Mouse (Mus musculus): ENCODE data around the gene Baiap2.

Baiap2 gene

DNA sequence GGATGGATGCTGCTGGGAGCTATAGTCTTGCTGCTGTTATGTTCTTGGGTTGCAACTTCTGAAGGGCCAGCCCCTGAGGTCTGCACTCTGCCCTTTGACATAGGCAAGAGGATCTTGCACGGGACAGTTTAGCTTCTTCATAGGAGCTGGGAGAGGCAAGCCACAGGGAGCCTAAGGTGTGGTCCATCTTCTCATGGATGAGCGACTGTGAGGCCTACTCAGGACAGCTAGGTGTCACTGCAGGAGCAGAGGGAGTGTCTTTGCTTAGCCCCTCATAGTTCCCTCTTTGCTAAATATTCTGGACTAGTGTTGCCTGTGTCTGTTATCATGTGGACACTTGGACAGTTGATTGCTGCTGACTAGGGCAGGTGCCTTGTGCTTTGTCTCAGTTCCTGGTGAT is 5.3 kb downstream of the Baiap2 start:
- DNase-seq (ENCODE audit: low spot score): no peak

DNA sequence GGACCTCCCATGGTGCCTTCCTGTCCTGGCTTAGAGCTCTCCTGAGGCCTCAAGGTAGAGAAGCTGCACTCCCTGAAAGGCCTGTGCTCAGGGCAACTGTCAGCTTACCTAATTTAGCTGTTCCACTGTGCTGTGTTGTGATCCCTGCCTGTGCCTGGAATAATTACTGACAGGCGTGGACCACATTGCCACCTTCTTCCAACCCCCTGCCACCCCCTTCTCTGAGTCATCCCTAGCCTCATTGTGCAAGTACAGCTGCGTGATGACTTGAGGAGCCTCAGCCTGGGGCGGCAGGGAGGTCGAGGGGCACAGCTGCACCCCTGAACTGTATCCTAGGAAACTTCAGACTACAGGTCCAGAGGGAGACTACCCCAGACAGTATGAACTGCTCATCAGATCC is 5.7 kb downstream of the Baiap2 start:
- DNase-seq (ENCODE audit: low spot score): no peak

DNA sequence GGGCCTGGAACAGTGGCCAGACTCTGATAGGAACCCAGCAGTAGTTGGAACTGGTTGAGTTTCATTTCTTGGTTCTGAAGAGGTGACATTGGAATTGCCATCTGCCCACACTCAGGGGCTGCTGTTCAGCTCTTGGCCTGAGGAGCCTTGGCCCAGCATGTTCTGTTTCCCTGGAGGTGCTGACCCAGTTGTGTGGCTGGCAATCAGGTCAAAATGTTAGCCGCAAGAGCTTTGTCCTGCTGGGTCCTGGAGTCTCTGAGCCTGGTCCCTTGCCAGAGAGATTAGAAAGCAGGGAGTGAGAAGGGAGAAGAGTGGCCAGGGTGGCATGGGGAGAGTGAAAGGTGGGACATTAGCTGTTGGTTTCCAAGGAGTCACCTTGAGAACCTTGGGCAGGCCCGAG is 6.2 kb downstream of the Baiap2 start:
- no peak for DNase-seq (ENCODE audit: low spot score)

DNA sequence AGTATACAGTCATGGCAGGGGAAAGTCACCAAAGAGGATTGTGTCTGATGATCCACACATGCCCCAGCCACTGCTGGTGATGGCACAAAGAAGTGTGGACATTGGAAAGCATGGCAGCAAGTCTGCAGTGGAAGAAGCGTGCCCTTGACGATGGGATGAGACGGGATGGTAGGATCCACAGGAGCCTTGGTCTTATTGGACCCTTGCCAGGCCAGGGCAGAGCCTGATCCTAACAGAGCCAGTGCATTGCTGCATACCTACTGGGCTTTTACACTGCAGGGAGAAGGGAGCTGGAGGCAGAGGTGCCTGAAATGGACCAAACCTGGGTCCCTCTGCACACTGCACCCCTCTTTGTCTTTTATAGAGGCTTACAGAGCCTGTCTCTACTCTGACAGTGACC is 8.0 kb downstream of the Baiap2 start:
- DNase-seq (ENCODE audit: low spot score): no peak

DNA sequence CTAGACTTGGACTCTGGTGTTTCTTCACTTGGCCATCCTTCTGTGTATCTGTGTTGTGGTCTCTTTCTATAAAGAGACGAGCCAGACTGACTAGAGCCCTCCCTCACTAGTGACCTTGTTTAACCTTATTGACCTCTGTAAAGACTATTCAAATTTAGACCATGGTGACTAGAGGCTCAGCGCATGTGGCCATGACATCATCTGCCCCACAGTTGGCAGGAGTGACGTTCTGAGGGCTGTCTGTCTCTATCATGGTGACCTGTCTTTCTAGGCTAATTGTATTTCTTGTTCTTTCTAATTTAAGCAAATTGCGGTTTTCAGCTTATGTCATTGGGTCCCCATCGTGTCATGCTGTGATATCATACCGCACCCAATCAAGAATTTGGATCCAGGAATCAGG is 8.8 kb downstream of the Baiap2 start:
- DNase-seq (ENCODE audit: low spot score): no peak

DNA sequence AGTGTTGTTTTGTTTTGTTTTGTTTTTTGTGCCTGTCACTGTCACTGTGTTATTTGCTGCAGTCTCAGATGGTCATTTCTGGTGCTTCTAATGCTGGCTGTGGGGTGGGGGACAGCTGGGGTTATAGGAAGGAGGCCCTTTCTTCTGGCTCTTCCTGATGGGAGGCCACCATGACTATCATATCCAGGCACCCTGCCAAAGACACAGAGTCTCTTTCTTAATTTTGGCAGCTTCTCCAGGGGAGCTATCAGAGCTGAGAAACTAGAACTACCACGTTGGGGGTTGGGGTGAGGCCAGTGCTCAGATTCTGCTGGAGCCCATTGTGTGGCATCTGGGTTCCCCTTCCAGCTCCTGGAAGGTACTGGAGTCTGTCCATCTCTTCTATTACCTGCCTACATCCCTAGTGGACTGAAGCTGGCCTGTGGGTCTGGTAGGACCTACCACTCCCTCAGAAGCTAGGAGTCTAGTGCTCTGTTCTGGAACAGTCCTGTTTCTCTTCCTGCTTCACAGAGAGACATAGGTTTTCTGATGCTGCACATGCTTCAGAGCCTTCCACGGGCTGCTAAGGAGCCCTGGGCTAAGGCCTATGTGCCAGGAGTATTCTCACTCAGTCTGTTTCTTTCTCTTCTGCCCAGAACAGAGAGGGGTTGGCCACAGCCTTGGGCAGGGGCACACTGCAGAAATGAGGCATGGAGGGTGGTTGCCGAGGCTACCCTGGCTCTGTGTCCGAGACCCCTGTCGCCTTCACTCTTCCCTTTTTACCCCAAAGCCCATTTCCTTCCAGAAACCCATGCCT is 10.1 kb downstream of the Baiap2 start:
- DNase-seq (ENCODE audit: low spot score): peak; percentile 36

DNA sequence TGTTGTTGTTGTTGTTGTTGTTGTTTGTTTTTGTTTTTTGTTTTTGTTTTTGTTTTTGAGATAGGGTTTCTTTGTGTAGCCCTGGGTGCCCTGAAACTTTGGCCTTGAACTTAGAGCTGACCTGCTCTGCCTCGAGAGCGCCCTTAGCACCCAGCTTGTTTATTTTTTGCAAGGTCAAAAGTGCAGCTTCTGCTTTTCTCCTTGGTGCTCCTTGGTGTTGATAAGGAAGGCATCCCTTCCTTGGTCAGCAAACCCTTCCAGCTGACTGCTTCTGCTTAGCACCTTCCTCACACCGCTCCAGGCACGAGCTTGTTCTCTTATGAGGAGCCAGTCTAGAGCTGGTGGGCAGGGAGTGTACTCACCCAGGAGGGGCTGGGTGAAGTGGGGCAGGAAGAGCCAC is 11.7 kb downstream of the Baiap2 start:
- DNase-seq (ENCODE audit: low spot score): no peak

DNA sequence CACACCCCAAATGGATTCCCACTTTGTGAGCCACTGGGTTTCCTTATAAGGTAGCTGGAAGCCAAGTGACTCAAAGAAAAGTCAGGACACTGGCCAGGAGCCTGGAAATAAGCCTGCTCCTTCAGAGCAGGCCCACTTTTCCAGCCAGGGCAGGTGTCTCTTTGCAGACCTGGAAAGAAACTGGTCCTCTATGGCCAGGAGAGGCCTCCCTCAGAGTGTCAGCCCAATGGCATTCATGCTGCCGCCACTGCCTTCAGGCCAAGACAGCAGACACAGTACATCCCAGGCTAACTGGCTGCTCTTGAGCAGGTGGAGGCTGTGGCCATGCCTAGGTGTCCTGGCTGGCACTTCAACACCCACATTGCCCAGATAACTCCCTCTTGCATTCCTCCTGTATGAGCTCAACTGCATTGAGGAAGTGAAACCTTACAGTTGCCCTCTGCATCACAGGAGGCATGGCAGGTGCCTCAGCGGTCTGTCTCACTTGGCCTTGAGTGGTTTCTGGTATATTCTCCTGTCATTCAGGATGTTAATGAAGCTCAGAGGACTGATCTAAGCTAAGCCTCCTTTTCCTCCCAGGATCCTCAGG is 12.3 kb downstream of the Baiap2 start:
- DNase-seq (ENCODE audit: low spot score): no peak

DNA sequence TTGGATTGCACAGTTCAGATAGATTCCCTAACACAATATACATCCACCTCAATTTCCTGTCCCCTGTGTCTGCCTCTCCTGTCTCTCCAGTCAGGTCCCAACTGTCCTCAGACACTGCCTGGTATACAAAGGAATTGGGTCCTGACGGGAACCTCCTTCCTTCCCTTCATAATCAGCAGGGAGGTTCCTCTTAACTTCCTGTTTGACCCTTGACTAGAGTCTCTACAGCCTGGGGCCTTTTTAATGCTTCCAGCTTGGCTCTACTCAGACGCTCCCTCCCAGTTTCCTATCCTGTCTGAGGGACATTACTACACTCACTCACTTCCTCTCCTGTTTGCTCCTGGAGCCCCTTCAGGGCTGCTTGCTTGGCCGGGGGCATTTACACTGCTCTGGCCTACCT is 12.9 kb downstream of the Baiap2 start:
- DNase-seq (ENCODE audit: low spot score): no peak

DNA sequence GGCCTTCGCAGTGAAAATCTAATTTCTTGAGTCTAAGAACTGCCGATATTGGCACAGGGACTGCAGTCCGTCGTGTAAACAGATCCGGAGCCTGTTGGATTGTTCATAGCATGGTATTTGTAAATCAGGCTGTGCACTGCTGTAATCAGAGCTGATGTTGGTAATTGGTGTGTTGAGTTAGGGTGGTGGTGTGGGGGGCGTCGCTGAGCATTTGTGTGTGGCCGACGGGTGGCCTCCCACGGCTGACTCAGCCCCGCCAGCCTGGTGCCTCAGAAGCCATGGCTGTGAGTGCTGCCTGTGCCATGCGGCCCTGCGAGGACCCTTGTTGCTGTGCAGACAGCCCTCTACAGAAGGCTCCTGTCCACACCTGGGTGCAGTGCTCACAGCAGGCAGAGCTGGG is 14.0 kb downstream of the Baiap2 start:
- no peak for DNase-seq (ENCODE audit: low spot score)

DNA sequence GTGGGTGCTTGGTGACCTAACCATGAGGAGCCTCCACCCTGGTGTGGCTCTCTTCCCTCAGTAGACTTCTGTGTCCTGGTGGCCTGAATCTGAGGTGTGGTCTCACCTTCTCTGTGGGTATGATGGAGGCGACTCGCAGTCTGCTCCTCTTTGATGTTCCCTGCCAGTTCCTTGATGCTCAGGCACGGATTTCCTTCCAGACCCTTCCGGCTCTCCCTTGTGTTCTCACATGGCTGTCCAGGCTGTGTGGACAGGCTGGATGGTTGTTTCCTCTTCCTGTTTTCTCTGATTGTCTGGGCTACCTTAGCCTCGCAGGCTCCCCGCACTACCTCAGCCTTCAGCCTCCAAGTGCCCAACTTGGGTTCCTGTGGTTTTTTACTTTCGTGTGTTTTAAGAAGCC is 16.3 kb downstream of the Baiap2 start:
- no peak for DNase-seq (ENCODE audit: low spot score)

DNA sequence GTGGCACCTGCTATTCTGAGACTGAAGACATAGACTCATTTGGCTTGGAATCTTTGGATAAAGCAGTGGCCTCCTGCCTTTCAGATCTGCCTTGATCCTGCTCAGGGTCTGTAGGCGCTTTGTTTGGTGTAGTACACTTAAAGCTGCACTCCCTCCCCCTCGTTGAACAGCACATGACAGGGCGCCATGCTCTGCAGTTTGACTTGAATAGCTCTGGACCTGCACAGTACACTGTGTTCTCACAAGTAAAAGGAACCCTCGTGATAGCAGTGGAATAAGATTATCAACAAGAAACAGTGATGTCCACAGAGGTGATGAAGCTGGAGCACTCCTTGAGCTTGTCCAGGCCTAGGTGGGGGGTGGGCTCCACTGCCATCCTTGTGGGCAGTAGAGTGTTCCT is 17.2 kb downstream of the Baiap2 start:
- no peak for DNase-seq (ENCODE audit: low spot score)

DNA sequence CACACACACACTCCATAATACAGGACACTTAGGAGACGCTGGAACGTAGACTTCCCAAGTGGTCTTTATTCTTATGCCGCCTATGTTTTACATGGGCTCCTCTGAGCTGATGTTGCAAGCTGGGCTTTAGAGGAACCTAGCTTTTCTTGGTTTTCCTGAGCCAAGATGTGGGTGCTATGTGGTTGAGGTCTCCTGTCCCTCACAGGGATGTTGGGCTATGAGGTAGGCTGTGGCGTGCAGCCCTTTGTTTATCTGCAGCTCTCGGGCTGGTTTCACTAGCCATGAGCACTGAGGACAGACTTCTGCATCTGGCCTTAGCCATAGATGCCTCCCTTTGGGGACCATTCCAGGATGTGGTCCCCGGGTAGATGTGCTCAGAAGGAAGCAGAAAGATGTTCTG is 18.1 kb downstream of the Baiap2 start:
- no peak for DNase-seq (ENCODE audit: low spot score)

DNA sequence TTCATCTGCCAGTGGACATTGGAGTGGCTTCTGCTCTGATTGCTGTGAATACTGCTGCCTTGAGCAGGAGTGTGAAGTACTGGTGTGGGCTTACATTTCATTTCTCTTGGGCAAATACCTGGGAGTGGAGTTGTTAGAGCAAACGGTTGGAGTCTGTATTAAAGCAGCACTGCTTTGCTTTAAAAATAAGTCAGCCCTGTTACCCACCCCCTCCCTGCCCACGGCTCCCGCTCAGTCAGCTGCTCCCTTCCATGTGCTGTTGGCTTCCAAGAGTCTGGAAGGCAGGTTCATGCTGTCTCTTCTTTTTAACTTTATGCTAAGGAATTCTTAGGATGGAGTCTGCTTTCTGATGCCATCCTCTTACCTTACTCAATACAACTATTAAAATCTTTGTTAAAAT is 18.9 kb downstream of the Baiap2 start:
- DNase-seq (ENCODE audit: low spot score): no peak

DNA sequence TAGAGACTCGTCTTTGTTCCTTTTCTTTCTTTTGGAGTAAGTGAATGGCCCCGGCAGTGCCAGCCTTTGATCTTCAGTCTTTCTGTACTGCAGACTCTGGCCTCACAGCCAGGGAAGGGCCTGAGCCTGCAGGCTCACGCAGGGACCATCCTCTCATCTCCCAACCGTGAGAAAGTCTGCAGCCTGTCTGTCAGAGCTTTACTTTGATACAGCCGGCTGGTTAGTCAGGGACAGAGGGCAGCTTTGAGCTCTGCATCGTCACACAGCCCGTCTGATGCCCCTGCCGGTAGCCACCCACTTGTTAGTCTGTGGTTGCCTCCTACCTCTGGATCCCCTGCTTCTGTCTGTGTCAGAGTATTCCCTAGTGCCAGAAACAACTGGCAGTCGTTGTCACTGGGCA is 22.5 kb downstream of the Baiap2 start:
- no peak for DNase-seq (ENCODE audit: low spot score)

DNA sequence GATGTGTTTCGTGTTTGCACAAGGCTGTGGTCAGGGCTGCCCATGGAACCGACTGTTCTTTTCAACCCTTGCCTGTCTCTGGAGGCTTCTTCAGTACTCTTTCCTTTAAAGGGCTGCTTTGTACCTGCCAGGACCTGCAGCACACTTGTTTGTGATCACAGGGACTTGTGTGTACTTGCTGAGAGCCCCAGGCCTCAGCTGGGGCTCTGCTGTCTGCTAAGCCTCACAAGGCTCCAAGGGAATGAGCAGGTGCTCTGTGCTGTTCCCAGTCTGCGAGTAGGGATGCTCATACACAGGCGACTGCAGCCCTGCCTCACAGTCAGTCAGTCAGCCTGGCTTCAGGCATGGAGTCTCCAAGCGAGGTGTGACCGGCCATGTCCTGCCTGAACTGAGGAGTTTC is 23.7 kb downstream of the Baiap2 start:
- DNase-seq (ENCODE audit: low spot score): no peak

DNA sequence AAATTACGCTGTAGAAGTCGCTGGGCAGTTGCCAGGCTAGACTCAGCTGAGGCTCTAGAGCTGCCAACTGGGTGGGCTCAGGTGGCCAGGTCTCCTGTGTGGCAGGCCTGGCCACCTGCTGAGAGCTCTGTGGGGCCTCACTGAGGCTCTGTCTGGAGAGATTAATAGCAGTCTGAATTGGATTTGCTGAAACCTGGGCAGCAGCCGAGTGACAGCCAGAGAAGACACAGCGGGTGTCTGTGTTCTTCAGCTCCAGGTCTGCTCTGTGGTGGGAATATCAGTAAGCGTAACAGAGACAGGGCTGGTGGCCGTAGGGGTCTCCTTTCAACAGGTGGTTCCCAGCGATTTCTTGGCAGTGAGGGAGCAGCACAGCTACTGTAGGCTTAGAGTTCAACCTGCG is 24.8 kb downstream of the Baiap2 start:
- DNase-seq (ENCODE audit: low spot score): no peak

DNA sequence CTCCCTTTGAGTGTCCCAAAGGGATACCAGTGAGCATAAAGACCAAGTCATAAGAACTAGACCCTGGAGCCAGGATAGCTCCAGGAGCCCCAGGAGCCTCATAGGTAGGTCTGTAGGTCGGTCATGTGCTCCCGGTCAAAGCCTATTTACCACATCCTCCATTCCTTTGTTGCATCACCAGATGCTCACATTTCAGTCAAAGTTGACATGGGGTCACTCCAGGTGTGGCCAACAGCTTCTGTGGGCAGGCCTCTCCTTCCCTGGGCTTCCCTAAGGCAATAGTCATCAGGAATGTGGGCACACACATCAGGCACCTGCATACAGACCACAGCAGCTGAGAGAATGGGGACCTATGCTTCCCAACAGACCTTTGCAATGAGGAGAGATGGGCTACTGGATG is 25.3 kb downstream of the Baiap2 start:
- DNase-seq (ENCODE audit: low spot score): no peak

DNA sequence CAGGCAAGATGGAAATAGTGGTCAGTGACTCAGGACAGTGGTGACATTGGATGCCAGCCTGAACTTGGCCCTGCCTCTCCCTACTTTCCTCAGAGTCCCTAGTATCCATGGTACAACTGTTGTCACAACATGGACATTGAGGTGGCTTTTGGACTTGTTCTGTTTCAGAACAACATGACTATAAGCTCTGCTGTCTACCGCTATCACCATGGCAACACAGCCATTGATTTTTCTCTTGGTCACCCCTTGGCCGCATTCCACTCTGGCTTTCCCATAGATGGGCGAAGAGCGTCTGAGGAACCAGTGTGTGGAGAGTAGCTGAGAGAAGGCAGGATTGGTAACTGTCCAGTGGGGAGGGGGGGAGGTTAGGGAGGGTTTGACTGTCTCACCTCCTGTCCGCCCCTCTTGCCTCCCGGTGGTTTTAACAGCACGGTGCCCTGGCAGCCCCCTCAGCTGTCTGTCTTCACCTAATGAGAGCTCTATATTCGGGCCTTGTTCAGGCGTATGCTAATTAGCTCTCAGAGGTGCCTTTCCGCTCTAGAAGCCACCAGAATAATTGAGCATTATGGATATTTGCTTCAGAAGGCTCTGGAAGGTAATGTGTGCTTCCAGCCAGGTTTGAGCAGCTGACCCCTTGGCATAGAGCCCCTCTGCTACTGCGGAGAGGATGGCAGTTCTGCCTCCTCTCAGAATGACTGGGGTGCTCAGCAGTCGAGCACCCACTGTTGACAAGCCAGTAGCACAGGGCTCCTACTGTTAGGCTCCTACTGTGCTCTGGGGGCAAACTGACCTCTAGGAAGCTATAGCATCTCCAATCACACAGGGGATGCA is 27.7 kb downstream of the Baiap2 start:
- no peak for DNase-seq (ENCODE audit: low spot score)

DNA sequence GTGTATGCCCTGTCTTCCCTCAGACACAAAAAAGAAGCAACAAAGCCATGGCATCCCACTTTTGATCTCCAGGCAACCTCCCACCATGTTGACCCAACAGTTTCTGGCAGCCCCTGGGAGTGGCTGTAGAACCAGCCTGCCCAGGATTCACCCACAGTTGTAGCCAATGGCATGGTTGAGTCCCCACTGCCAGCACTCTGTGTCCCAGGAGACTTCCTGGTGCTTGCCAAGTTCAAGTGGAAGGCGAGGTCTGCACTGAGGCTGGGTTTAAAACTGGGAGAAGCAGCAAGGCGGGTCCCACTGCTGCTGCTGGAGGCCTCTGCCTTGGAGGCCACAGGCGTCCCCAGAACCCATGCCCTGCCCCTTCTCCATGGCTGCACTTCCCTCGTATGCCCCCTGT is 31.2 kb downstream of the Baiap2 start:
- no peak for DNase-seq (ENCODE audit: low spot score)

DNA sequence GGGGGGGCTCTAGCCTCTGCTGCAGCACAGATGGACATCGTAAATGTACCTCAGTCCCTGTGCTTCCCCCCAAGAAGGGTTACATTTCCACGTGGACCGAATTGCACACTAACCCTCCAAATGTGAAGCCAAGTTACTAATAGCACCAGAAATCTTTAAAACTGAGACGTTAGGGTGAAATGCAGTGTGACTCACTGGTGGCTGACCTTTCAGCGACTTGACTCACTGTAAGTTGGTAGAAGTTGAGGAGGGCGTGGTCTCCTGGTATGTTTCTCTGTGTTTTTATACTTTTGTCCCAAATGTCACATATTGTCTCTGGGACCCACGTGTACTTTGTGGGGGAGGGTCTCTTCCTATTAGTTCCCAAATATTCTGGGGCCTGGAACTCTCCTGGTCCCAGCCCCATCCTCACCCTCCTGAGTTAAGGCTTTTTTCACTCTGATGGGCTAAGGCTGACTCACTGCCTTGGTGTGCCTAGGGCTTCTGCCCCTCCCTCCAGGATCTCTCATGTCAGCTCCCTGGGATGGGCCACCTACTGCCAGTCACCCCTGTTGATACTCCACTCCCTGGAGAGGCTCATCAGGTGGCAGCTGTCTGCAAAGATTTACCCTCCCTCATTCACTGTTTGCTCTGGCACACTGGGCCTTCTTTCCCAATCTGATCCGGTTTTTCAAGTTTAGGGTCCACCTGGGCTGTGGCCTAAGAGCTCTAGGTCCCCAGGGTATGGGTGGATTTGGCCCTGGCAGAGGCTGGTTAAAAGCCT is 33.4 kb downstream of the Baiap2 start:
- no peak for DNase-seq (ENCODE audit: low spot score)

DNA sequence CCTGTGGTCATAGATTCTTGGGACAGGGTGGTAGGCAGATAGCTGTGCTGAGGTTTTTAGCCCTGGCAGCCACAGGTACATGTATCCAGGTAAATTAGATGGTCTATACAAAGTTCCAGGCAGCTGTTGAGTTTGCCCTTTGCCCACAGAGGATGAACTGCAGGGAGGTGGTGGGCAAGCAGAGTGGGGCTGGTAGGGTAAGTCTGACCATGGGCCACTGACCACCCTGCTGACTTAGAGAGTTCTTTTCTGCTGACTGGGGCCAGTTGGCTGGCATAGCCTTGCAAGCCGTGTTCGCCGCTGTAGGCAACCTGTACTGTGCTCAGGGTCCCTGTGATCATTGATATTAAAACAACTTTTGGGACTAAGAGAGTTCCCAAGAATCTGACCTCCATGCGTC is 36.1 kb downstream of the Baiap2 start:
- no peak for DNase-seq (ENCODE audit: low spot score)

Data from ovary, postnatal 36 days (tissue).